Mouse (Mus musculus): ENCODE results near the gene Plcb3. TPM values are rescaled to one million over a fixed set of nuclear protein-coding genes. Genes with fewer than 3 reads are reported as not detected.
"Not testable (repeated sequence)": the region's sequence is repeated elsewhere in the genome, so short reads cannot be mapped to it uniquely, and the experiment has no call there.

The Plcb3 gene
- polyA plus RNA-seq, 1 experiment from 2014 or later = 18.1 TPM

DNA sequence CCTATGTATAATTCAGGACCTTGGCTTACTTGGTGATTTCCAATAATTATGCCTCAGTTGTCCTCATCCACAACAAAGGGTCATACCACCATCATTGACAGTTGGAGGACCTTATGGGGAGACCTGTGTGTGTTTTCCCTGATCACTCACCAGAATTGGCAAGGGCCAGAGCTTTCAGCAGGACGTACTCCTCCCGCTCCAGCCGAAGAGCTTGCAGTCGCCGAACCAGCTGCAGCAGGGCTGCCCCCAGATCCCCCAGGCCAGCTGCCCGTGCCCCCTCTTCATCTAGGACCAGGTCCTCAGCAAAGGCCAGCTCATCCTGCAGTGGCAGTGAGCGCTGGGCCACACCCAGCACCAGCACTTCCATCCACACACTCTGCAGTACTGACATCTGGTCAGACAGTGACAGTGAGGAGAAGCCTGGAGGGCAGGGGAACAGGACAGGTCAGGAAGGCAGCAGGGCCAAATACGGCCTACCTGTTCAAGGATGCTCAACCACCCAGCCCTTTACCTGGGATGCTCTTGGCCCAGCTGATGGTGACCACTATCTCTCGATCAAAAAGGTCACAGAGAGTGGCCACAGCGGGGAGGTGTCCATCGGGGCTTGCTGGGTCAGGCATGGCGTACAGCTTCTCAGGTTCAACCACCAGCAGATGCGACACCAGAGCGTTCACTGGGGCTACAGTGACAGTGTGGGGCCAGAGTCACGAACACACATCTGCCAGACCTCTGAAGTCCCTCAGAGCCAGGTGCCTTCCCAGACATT, 63.9 kb downstream of the Plcb3 start:
- peaks cover 44% of the 10 kb centered on the region for H3K4me1 ChIP-seq
- no peaks in the 10 kb centered on the region for H3K9me3 ChIP-seq
- H3K4me3 ChIP-seq = no peak overlapping the region
- peaks cover 52% of the 10 kb centered on the region for H3K36me3 ChIP-seq
- H3K27ac ChIP-seq (replicated peaks) = no peak overlapping the region
- no peak for ATAC-seq (ENCODE audit: extremely low read depth, insufficient number of reproducible peaks, low FRiP score, low TSS enrichment)
- no peak overlapping the region for H3K9ac ChIP-seq
- H3K27me3 ChIP-seq (replicated peaks) = no peaks in the 10 kb centered on the region
- WGBS = 92% methylated on average over 15 of the region's 15 CpGs
- H3K4me2 ChIP-seq = no peak overlapping the region

DNA sequence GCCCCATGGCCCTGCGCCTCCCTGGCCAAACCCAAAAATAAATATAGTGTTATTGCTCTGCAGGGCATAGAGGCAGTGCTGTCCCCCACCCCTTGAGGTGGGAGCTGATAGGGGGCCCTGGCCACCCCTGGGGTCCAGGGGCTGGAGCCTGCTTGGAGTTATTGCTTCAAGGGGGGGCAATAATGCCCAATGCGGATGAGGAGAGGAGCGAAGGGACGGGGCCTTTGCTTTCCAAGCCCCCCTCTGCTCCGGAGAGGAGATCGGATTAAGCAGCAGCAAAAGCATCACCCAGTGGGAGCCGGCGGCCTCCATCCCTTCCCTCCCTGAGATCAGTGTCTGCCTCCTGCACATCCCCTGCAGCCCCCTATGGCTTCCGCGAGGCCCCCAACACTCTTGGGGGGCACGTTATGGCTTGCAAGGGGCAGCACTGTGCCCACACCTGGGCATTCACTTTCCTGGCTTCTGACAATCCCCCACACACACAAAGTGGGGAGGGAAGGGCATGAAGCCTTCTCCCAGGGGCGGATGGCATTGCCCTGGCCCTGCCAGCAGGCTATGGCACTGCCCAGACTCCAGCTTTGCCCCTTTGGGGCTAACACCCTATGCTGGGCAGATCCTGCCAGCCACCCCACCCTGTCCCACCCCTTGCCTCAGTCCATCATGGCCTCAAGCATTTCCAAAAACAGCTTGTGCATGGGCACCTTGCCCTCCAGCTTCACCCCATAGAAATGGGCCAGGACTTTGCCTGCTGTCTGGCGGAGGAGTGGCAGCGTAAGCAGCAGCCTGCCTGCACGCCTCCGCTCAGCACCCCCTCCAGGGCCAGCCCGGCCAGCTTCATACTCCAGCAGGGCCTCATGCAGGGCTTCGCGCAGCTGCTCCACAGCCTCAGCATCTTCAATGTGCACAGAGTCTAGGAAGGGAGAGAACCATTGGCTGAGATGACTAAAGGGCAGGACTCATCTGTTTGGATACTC, 64.9 kb downstream of the Plcb3 start:
- peaks cover 42% of the 10 kb centered on the region for H3K4me1 ChIP-seq
- H3K36me3 ChIP-seq = peaks cover 51% of the 10 kb centered on the region
- H3K4me3 ChIP-seq = peak overlapping the region; percentile 62
- 78% methylated on average over 19 of the region's 19 CpGs for WGBS
- H3K9me3 ChIP-seq = no peaks in the 10 kb centered on the region
- peak overlapping the region; percentile 29; the same call in 1 of the 2 replicates for H3K27ac ChIP-seq (replicated peaks)
- peak overlapping the region; percentile 72 for H3K9ac ChIP-seq
- H3K4me2 ChIP-seq = peak overlapping the region; percentile 72
- H3K27me3 ChIP-seq (replicated peaks) = no peaks in the 10 kb centered on the region
- ATAC-seq (ENCODE audit: extremely low read depth, insufficient number of reproducible peaks, low FRiP score, low TSS enrichment) = no peak

DNA sequence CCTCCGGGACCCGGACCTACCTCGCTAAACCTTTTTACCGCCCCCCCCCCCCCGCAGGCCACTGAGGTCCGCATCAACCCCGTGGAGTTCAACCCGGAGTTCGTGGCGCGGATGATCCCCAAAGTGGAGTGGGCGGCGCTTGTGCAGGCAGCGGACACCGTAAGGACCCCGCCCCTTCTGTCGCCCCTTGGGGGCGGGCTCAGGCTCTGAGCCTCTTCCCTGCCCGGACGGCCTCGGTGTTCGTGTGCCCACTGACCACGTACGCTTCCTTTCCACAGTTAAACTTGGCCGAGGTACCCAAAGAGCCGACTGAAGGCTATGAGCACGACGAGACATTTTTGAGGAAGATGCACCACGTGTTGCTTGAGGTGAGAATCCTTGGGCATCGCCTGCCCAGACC, 66.0 kb downstream of the Plcb3 start:
- not testable (repeated sequence) for H3K9me3 ChIP-seq; ATAC-seq (ENCODE audit: extremely low read depth, insufficient number of reproducible peaks, low FRiP score, low TSS enrichment); H3K27me3 ChIP-seq (replicated peaks)
- H3K36me3 ChIP-seq = peaks cover 58% of the 10 kb centered on the region
- peak overlapping the region; percentile 82 for H3K9ac ChIP-seq
- WGBS = 0% methylated on average over 30 of the region's 30 CpGs
- H3K27ac ChIP-seq (replicated peaks) = peak overlapping the region; percentile 98
- peak overlapping the region; percentile 62 for H3K4me3 ChIP-seq
- peak overlapping the region; percentile 72 for H3K4me2 ChIP-seq
- peaks cover 32% of the 10 kb centered on the region for H3K4me1 ChIP-seq

DNA sequence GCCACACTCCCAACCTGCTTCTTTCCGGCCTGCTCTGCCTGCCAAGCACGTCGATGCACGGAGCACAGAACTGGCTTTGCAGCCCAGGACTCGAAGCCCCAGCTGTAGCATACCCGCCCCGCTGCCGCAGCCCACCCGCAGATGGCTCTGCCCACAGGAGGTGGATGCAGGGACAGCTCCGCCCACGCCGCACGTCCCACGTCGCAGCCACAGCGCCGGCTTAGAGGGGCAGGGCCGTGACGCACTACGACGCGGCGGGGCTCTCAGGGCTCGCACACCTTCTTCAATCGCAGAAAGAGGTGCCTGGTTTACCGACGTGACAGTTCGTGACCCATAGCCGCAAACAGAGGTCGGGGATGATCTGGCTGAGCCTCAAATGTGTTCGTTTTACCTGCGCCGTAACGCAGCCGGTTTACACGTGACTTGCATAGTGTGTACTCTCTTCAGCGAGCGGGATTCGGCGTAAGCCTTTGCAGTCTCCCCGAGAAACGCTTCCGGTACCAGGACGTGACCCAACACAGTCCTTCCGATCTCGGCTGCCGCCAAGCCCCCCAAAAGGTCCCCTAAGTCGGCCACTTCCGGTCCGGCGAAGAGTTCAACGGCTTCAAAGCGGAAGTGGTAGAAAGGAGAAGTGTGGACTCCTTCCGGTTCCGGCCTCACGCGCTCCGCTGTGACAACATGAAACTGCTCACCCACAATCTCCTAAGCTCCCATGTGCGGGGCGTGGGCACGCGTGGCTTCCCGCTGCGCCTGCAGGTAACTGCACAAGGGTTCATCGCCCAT, 66.6 kb downstream of the Plcb3 start, which contains the start of the genes Trmt112 and Prdx5:
TSS of gene Trmt112 (plus strand) at position 192 of the 783 bp plus-strand sequence.
TSS of gene Prdx5 (minus strand) at position 600 of the 783 bp plus-strand sequence.
- peak within 1 kb of the TSS; percentile 98 for H3K27ac ChIP-seq (replicated peaks)
- peak within 1 kb of the TSS; percentile 82 for H3K9ac ChIP-seq
- H3K4me3 ChIP-seq = peak within 1 kb of the TSS; percentile 62
- no peaks in the 10 kb centered on the region for H3K9me3 ChIP-seq
- H3K36me3 ChIP-seq = peaks cover 64% of the 10 kb centered on the region
- ATAC-seq (ENCODE audit: extremely low read depth, insufficient number of reproducible peaks, low FRiP score, low TSS enrichment) = peak; percentile 80
- whole genome bisulfite sequencing = under 1% methylated on average over 65 of the region's 65 CpGs
- peak within 1 kb of the TSS; percentile 72 for H3K4me2 ChIP-seq
- H3K4me1 ChIP-seq = peaks cover 27% of the 10 kb centered on the region
- H3K27me3 ChIP-seq (replicated peaks) = no peaks in the 10 kb centered on the region

DNA sequence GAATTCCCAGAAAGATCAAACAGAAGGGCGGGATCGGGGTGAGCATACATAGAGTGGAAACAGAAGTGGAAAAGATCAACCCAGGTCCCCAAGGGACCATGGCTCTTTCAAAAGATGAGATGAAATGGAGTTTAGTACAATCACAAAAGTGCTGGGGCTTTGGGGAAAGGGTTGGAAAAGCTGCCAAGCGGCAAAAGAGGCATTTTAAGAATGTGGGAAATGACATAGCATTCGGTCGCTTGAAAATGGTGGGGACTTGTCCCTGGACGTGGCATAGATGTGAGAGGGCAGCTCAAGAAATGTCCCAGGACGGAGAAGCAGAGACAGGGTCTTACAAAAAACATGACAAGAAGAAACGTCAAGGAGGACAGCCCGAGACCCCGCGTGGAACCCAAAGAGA, 67.2 kb downstream of the Plcb3 start:
- Histone ChIP-seq H3K9ac (peak overlapping the region; percentile 82), H3K9me3 (no peaks in the 10 kb centered on the region), H3K27me3 (replicated peaks) (no peaks in the 10 kb centered on the region), H3K4me3 (peak overlapping the region; percentile 62), H3K36me3 (peaks cover 64% of the 10 kb centered on the region), H3K4me2 (peak overlapping the region; percentile 72), H3K4me1 (peaks cover 27% of the 10 kb centered on the region), H3K27ac (replicated peaks) (peak overlapping the region; percentile 98)
- 6% methylated on average over 11 of the region's 11 CpGs for WGBS
- ATAC-seq (ENCODE audit: extremely low read depth, insufficient number of reproducible peaks, low FRiP score, low TSS enrichment) = no peak

DNA sequence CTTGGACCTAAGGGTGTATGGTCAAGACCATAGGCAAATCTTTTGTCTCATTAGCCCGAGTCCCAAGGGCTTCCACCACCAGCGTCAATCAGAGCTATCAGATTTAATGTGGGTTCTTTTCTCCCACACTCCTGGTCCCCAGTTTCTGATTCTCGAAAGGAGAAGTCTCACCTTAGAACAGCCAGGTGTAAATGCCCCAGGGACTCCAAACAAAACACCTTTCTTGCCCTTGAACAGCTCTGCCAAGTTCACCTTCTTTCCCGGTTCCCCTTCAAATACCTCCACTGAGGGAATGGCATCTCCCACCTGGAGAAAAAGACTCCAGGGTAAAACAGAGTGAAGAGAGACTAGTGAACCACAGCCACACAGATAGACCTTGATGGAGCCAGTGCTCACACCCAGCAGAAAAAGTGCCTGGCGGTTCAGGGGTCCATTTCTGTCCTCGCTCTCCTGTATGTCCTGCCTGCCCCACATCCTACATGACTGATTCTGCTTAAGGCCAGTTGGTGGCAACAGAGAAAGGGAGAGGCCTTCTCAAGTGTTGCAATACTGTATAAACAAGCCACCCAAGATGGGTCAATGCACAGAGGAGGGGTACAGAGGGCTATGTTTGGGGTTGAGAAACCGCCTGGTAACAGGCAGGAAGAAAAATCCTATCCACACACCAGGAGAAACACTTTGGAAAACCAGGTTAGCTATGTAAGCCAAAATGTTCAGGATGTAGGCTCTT, 68.3 kb downstream of the Plcb3 start:
- H3K9me3 ChIP-seq = no peaks in the 10 kb centered on the region
- WGBS = 83% methylated on average over 7 of the region's 7 CpGs
- H3K27me3 ChIP-seq (replicated peaks) = no peaks in the 10 kb centered on the region
- no peak for ATAC-seq (ENCODE audit: extremely low read depth, insufficient number of reproducible peaks, low FRiP score, low TSS enrichment)
- peak overlapping the region; percentile 62 for H3K4me3 ChIP-seq
- H3K4me1 ChIP-seq = peaks cover 27% of the 10 kb centered on the region
- peak overlapping the region; percentile 72 for H3K4me2 ChIP-seq
- H3K9ac ChIP-seq = peak overlapping the region; percentile 82
- peaks cover 59% of the 10 kb centered on the region for H3K36me3 ChIP-seq
- no peak overlapping the region for H3K27ac ChIP-seq (replicated peaks)

DNA sequence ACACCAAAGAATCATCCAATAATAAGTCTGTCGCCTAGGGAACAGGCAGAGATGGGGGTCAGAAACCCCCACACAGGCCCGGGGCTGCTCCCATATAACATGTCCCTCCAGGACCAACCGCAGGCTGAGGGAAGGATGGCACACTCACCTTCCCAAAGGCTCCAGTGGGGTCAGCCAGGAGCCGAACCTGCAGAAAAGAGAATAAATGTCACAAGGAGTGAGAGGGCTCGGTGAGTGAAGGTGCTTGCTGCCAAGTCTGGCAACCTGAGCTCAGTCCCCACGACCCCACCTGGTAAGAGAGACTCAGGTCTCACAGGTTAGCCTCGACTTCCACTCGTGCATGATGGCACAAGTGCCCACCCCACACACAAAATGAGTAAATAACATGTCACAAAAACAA, 69.2 kb downstream of the Plcb3 start:
- 85% methylated on average over 8 of the region's 8 CpGs for WGBS
- H3K9ac ChIP-seq = no peak overlapping the region

DNA sequence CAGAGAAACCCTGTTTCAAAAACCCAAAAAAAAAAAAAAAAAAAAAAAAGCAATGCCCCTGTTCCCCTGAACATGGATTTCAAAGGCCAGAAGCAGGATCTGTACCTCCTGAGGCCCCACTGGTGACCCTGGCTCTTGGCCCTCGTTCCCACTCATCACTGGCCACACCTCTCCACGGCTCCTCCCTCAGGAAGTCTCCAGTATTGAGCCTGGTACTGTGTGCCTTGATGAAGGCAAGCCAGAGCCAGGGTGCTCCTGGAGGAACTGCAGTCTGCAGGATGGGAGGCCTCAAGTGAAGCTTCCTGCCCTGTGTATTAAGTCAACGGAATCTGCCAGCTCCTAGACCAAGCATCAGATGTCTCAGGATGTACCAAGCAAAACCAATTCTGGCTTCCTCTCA, 70.1 kb downstream of the Plcb3 start:
- Histone ChIP-seq H3K4me3 (no peak overlapping the region), H3K27me3 (replicated peaks) (no peaks in the 10 kb centered on the region), H3K4me2 (no peak overlapping the region), H3K27ac (replicated peaks) (no peak overlapping the region), H3K36me3 (peaks cover 44% of the 10 kb centered on the region), H3K9me3 (no peaks in the 10 kb centered on the region), H3K4me1 (peaks cover 21% of the 10 kb centered on the region), H3K9ac (no peak overlapping the region)
- WGBS = 79% methylated on average over 3 of the region's 3 CpGs
- no peak for ATAC-seq (ENCODE audit: extremely low read depth, insufficient number of reproducible peaks, low FRiP score, low TSS enrichment)

More for the DNA sequence above, 69.2 kb downstream of the Plcb3 start:
- Histone ChIP-seq H3K9me3 (no peaks in the 10 kb centered on the region), H3K36me3 (peaks cover 53% of the 10 kb centered on the region), H3K4me3 (no peak overlapping the region), H3K4me1 (peaks cover 27% of the 10 kb centered on the region), H3K27me3 (replicated peaks) (no peaks in the 10 kb centered on the region), H3K27ac (replicated peaks) (no peak overlapping the region), H3K4me2 (no peak overlapping the region)
- no peak for ATAC-seq (ENCODE audit: extremely low read depth, insufficient number of reproducible peaks, low FRiP score, low TSS enrichment)

DNA sequence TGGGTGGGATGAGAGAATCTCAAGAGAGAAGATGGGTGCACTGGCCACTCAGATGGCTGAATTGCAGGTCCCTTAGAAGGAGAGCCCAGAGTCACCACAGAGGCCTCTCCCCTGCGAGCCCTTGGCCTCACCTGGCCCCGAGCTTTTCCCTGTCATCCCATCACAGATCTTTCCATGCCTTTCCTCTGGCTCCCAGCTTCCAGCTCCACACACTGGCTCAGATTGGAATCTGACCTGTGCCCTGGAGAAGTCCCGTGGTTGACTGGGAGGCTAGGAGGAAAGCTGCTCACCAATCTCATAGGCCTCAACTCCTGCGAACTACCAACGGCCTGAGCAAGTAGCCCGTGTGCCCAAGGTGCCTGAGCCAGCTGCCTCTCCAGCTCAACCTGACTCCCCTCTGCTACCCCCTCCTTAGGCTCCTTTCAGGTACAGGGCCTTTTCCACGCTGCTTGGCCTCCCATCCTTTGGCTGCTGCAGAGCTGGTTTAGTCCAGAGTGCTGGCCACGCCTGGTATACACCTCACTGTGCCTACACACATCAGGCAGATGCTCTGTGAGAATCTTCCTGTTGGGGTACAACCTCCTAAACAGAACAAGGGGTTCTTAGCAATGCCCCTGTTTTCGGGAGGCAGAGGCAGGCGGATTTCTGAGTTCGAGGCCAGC, 70.6 kb downstream of the Plcb3 start:
- Histone ChIP-seq H3K4me2 (no peak overlapping the region), H3K9me3 (no peaks in the 10 kb centered on the region), H3K36me3 (peaks cover 40% of the 10 kb centered on the region), H3K9ac (no peak overlapping the region), H3K4me3 (no peak overlapping the region), H3K27me3 (replicated peaks) (no peaks in the 10 kb centered on the region), H3K4me1 (peaks cover 17% of the 10 kb centered on the region), H3K27ac (replicated peaks) (no peak overlapping the region)
- WGBS = 90% methylated on average over 11 of the region's 11 CpGs
- ATAC-seq (ENCODE audit: extremely low read depth, insufficient number of reproducible peaks, low FRiP score, low TSS enrichment) = no peak

DNA sequence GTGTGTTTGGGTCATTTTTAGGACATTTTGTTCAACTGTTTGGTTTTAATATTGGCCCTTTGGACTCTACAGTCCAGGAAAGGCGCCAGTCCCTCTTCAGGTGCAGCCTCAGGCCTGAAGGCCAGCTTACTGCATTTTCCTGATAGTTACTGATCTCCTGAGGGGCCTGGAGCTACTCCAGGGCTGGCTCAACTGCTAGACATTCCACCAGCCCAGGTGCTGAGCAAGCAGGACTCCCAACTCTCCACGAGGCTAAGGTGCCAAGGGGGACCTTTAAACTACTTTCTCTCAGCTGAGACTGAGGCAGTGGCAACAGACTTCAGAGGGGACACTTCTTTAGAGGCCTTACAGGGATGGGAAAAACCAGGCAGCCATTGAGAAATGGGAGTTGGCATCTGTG, 71.4 kb downstream of the Plcb3 start:
- Histone ChIP-seq H3K4me1 (peaks cover 17% of the 10 kb centered on the region), H3K36me3 (peaks cover 40% of the 10 kb centered on the region), H3K4me3 (no peak overlapping the region), H3K9me3 (peaks cover 2% of the 10 kb centered on the region; the same call in 1 of the 2 replicates), H3K4me2 (no peak overlapping the region), H3K27me3 (replicated peaks) (no peaks in the 10 kb centered on the region), H3K27ac (replicated peaks) (no peak overlapping the region), H3K9ac (no peak overlapping the region)
- WGBS = 72% methylated on average over 2 of the region's 2 CpGs
- no peak for ATAC-seq (ENCODE audit: extremely low read depth, insufficient number of reproducible peaks, low FRiP score, low TSS enrichment)

All from heart, embryonic 13.5 days (tissue).